Mouse (Mus musculus) stomach, postnatal 0 days (tissue): ENCODE data around the gene AI854703. TPM values are rescaled to one million over a fixed set of nuclear protein-coding genes. Genes with fewer than 3 reads are reported as not detected.

Experiments
- ATAC-seq: fragments of 200-750 bp; cut with Nextera tagmentation; 2 replicates; pipeline ENCODE4 v1.8.0; 2017; ENCODE audit not compliant: low FRiP score, low TSS enrichment
- DNase-seq: peaks from one replicate; pipeline ENCODE4 v3.0.0-alpha.2; 2016; ENCODE audit warnings: low spot score
- H3K27ac ChIP-seq: fragments of 300-500 bp; sonication (generic); replicated peaks from 2 replicates; pipeline ENCODE4 v1.5.1; 2014; ENCODE audit warnings: mild to moderate bottlenecking, control low read depth
- H3K27me3 ChIP-seq: fragments of 300-500 bp; sonication (generic); 2 replicates; pipeline ENCODE4 v1.6.1; 2014; ENCODE audit warnings: low read length; ENCODE audit not compliant: control insufficient read depth, insufficient read depth
- H3K36me3 ChIP-seq: fragments of 300-500 bp; sonication (generic); 2 replicates; pipeline ENCODE4 v1.6.1; 2014; ENCODE audit warnings: low read length, mixed read lengths; ENCODE audit not compliant: control insufficient read depth, insufficient read depth
- H3K4me1 ChIP-seq: fragments of 300-500 bp; sonication (generic); replicated peaks from 2 replicates; pipeline ENCODE4 v1.6.1; 2014; ENCODE audit warnings: antibody characterized with exemption; ENCODE audit not compliant: control insufficient read depth, insufficient read depth
- H3K4me2 ChIP-seq: fragments of 300-500 bp; sonication (generic); replicated peaks from 2 replicates; pipeline ENCODE4 v1.6.1; 2014; ENCODE audit warnings: low read depth, mild to moderate bottlenecking, control low read depth, moderate library complexity
- H3K4me3 ChIP-seq: fragments of 300-500 bp; sonication (generic); 2 replicates; pipeline ENCODE4 v1.5.1; 2014; ENCODE audit warnings: low read depth, low read length, control low read depth
- H3K9ac ChIP-seq: fragments of 300-500 bp; sonication (generic); 2 replicates; pipeline ENCODE4 v1.6.1; 2014; ENCODE audit warnings: mild to moderate bottlenecking, low read length, control low read depth, mixed read lengths
- H3K9me3 ChIP-seq: fragments of 300-500 bp; sonication (generic); 2 replicates; pipeline ENCODE4 v1.6.1; 2016; ENCODE audit warnings: low read length; ENCODE audit not compliant: control insufficient read depth
- CTCF ChIP-seq: IDR thresholded peaks from 2 replicates; pipeline ENCODE4 v1.5.1; 2016; ENCODE audit warnings: antibody characterized with exemption, low read depth, mild to moderate bottlenecking, moderate library complexity
- EP300 ChIP-seq: optimal IDR thresholded peaks from 2 replicates; pipeline ENCODE3; 2016; ENCODE audit warnings: antibody characterized with exemption
- WGBS: fragments of 180-500 bp; shearing (Covaris S2); extraction: QIAGEN DNeasy Blood & Tissue Kit; methylation state at CpG from one replicate; pipeline ENCODE4 v1.1.7; 2014; 5-methylcytosine and 5-hydroxymethylcytosine counted together
- polyA plus RNA-seq: library from polyadenylated mRNA; unstranded; fragments of >200 nt; fragmentation: Nextera tagmentation; extraction: Ambion mirVana; gene quantifications from 2 replicates; pipeline ENCODE4 v1.2.1, GENCODE M21; 2015

The AI854703 gene
- polyA plus RNA-seq, 1 experiment from 2014 or later, result 0.76 TPM

- no peak overlapping the region for H3K27ac ChIP-seq
- TF ChIP-seq EP300, result no peak
- no peak for TF ChIP-seq CTCF
- H3K36me3 ChIP-seq, result no peaks in the 10 kb centered on the region
- no peaks in the 10 kb centered on the region for H3K27me3 ChIP-seq
- H3K9me3 ChIP-seq, result no peaks in the 10 kb centered on the region
- H3K4me3 ChIP-seq, result no peak overlapping the region
- 74% methylated on average over 8 of the region's 8 CpGs for WGBS
- no peak overlapping the region for H3K9ac ChIP-seq
- no peak overlapping the region for H3K4me2 ChIP-seq
- DNase-seq (no peak), ATAC-seq (no peak)
- peaks cover 8% of the 10 kb centered on the region; the same call in 1 of the 2 replicates for H3K4me1 ChIP-seq
Measured at GRCm38 (mm10) chr6:48630831-48631230, 4.3 kb downstream of the AI854703 start.

GRCm38 (mm10) chr6:48635105-48635504 is 8.5 kb downstream of the AI854703 start:
- 79% methylated on average over 2 of the region's 2 CpGs for WGBS
- no peaks in the 10 kb centered on the region for H3K4me1 ChIP-seq
- no peak overlapping the region for H3K4me3 ChIP-seq
- DNase-seq (no peak), ATAC-seq (no peak)
- H3K27ac ChIP-seq, result no peak overlapping the region
- H3K9ac ChIP-seq, result no peak overlapping the region
- H3K4me2 ChIP-seq, result no peak overlapping the region
- no peak for TF ChIP-seq EP300
- TF ChIP-seq CTCF, result no peak
- H3K27me3 ChIP-seq, result no peaks in the 10 kb centered on the region
- no peaks in the 10 kb centered on the region for H3K36me3 ChIP-seq
- H3K9me3 ChIP-seq, result no peaks in the 10 kb centered on the region

DNA sequence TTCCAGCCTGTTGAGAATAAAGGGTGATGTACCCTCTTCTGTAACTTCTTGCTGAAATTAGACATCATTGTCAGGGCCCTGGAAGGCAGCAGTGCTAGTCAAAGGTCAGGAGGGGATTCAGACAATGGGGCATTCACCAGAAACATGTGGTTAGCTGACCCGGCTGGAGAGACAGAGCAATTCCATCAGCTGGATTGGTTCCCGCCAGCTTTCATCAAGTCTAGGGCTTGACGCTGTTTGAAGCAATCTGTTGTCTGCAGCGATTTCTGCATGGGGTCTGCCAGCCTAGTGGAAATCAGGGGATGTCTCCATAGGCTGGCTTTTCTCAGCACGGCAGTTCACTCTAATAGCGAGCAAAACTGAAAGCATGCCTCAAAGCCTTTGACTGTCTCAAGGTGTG is 10.0 kb downstream of the AI854703 start:
- H3K4me3 ChIP-seq, result no peak overlapping the region
- no peak for ATAC-seq
- H3K4me2 ChIP-seq, result no peak overlapping the region
- H3K9ac ChIP-seq, result no peak overlapping the region
- H3K9me3 ChIP-seq, result no peaks in the 10 kb centered on the region
- no peaks in the 10 kb centered on the region for H3K4me1 ChIP-seq
- no peak for TF ChIP-seq CTCF
- TF ChIP-seq EP300, result no peak
- DNase-seq, result no peak
- no peaks in the 10 kb centered on the region for H3K36me3 ChIP-seq
- WGBS, result 68% methylated on average over 6 of the region's 6 CpGs
- no peak overlapping the region for H3K27ac ChIP-seq
- no peaks in the 10 kb centered on the region for H3K27me3 ChIP-seq

DNA sequence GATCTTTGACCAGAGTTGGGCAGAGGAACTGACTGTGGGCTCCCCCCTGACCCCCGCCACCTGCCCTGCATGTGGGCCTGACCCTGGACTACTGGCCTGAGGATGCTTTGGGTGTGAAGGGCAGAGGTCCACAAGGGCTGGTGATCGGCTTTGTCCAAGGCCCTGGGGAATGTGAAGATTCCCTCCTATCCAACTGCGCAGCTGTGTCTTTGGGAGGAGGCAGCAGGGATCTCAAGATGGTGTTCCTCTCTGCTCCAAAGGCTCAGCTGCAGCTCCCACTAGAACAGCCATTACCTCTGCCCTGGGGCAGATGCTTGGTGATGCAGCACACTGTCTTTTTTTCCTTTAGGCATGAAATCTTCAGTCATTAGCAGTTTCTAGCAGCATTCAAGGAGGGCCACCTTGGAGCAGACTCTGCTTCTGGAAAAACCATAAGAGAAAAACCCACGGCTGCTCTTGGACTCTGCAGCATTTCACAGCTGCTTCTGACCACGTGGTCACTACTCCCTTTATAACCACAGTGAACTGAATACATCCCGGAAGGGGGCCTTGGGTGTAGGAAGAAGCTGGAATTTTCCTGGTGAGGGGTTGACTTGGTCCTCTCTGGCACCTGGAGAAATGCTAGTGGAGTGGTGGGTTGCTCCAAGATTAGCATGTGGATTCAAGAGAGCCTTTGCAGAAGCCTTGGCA is 11.4 kb downstream of the AI854703 start:
- Histone ChIP-seq H3K27me3 (no peaks in the 10 kb centered on the region), H3K9me3 (no peaks in the 10 kb centered on the region), H3K4me2 (no peak overlapping the region), H3K36me3 (no peaks in the 10 kb centered on the region), H3K27ac (no peak overlapping the region), H3K4me3 (no peak overlapping the region), H3K4me1 (no peaks in the 10 kb centered on the region), H3K9ac (no peak overlapping the region)
- TF ChIP-seq EP300 (no peak), CTCF (no peak)
- WGBS, result 66% methylated on average over 6 of the region's 6 CpGs
- ATAC-seq (no peak), DNase-seq (no peak)

DNA sequence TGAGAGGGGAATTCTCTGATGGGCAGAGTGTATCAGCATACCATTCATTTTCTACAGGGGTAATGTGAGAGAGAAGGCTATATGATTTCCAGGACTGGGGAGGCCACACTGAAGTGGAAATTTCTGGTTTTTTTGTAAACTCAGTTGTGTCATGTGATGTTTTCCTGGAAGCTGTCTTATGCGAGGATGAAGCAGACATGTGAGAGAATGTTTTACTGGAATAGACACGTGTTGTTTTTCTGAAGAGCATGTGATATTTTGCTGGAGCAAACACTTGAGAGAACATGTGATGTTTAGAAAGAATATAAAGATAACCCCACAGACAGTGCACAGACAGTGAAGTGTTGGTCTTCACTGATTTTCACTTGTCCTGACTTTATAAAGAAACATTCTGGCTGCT is 12.0 kb downstream of the AI854703 start:
- Histone ChIP-seq H3K27me3 (no peaks in the 10 kb centered on the region), H3K9me3 (no peaks in the 10 kb centered on the region), H3K4me1 (no peaks in the 10 kb centered on the region), H3K27ac (no peak overlapping the region), H3K36me3 (no peaks in the 10 kb centered on the region), H3K9ac (no peak overlapping the region), H3K4me3 (no peak overlapping the region), H3K4me2 (no peak overlapping the region)
- ATAC-seq (no peak), DNase-seq (no peak)
- 64% methylated on average over 2 of the region's 2 CpGs for WGBS
- TF ChIP-seq CTCF (no peak), EP300 (no peak)

DNA sequence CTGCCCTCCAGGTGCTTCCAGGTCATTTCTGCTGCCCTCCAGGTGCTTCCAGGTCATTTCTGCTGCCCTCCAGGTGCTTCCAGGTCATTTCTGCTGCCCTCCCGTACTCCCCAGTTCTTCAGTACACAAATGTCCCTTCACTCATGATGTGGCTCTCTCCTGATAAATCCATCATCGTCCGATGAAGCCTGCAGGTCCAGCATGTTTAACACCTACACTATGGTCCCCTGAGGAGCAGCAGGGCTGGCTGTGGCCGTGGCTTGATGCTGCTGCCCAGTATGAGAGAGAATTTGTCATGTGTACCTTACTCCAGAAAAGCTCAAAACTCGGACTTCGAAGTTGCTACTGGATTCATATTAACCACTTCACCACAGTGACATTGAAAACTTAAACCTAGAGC is 14.8 kb downstream of the AI854703 start:
- no peaks in the 10 kb centered on the region for H3K27me3 ChIP-seq
- no peak for DNase-seq
- H3K9me3 ChIP-seq, result no peaks in the 10 kb centered on the region
- 63% methylated on average over 6 of the region's 6 CpGs for WGBS
- no peaks in the 10 kb centered on the region for H3K36me3 ChIP-seq
- no peak overlapping the region for H3K4me3 ChIP-seq
- H3K4me1 ChIP-seq, result no peaks in the 10 kb centered on the region
- ATAC-seq, result no peak
- TF ChIP-seq CTCF (no peak), EP300 (no peak)
- H3K9ac ChIP-seq, result no peak overlapping the region
- H3K27ac ChIP-seq, result no peak overlapping the region
- H3K4me2 ChIP-seq, result no peak overlapping the region
